Mouse (Mus musculus): ENCODE measurements around the gene 1810046K07Rik. TPM values are rescaled to one million over a fixed set of nuclear protein-coding genes. Genes with fewer than 3 reads are reported as not detected.

The 1810046K07Rik gene
- polyA plus RNA-seq (2014; fragmentation: Nextera tagmentation; extraction: Ambion mirVana) = not detected in 2 replicates

- ATAC-seq (replicated peaks; ENCODE audit: low FRiP score) = no peak
- whole genome bisulfite sequencing = 82% methylated on average over 3 of the region's 3 CpGs
- Histone ChIP-seq H3K36me3 (ENCODE audit: control insufficient read depth, insufficient read depth, low read length) (no peaks in the 10 kb centered on the region), H3K9ac (ENCODE audit: low read depth, low read length) (no peak within 1 kb of the TSS), H3K27ac (ENCODE audit: low read depth, low read length) (no peak within 1 kb of the TSS), H3K27me3 (replicated peaks; ENCODE audit: control insufficient read depth, insufficient read depth, low read length) (no peaks in the 10 kb centered on the region), H3K4me1 (replicated peaks; ENCODE audit: control insufficient read depth, insufficient read depth, low read length) (no peaks in the 10 kb centered on the region), H3K9me3 (ENCODE audit: control insufficient read depth, low read length) (no peaks in the 10 kb centered on the region), H3K4me2 (no peak within 1 kb of the TSS), H3K4me3 (ENCODE audit: low read depth, low read length) (no peak within 1 kb of the TSS)
- no peak for DNase-seq (ENCODE audit: low spot score)
Observed at GRCm38 (mm10) chr9:51328731-51329130, at the start of gene 1810046K07Rik. 1810046K07Rik (minus strand) TSS chr9:51328917.

DNA sequence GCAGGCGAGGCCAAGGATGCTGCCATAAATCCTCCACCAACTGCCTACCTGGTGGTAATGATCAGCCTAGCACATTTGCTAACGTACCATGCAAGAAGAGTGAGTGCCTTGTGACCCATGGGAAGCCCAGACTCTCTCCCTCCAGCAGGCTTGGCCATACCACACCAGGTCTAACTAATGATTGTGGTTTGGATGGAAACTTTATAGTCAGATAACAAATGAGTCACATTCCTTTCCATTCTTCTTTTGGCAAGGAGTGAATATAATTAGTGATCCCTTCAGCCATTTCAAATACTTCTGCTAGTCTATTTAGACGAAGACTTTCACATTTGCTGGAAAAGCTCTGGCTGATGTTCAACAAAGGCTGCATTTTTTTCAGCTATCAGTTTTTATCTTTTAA, 40.8 kb upstream of the 1810046K07Rik start:
- H3K27ac ChIP-seq (ENCODE audit: low read depth, low read length) = no peak overlapping the region

GRCm38 (mm10) chr9:51367124-51367523, 38.4 kb upstream of the 1810046K07Rik start:
- ATAC-seq (replicated peaks; ENCODE audit: low FRiP score) (no peak), DNase-seq (ENCODE audit: low spot score) (no peak)
- Histone ChIP-seq H3K9me3 (ENCODE audit: control insufficient read depth, low read length) (no peaks in the 10 kb centered on the region), H3K9ac (ENCODE audit: low read depth, low read length) (no peak overlapping the region), H3K4me1 (replicated peaks; ENCODE audit: control insufficient read depth, insufficient read depth, low read length) (no peaks in the 10 kb centered on the region), H3K27ac (ENCODE audit: low read depth, low read length) (no peak overlapping the region), H3K4me2 (no peak overlapping the region), H3K36me3 (ENCODE audit: control insufficient read depth, insufficient read depth, low read length) (no peaks in the 10 kb centered on the region), H3K4me3 (ENCODE audit: low read depth, low read length) (no peak overlapping the region), H3K27me3 (replicated peaks; ENCODE audit: control insufficient read depth, insufficient read depth, low read length) (no peaks in the 10 kb centered on the region)
- 79% methylated on average over 3 of the region's 3 CpGs for WGBS

More for the DNA sequence above, 40.8 kb upstream of the 1810046K07Rik start:
- H3K9ac ChIP-seq (ENCODE audit: low read depth, low read length) = no peak overlapping the region
- no peaks in the 10 kb centered on the region for H3K9me3 ChIP-seq (ENCODE audit: control insufficient read depth, low read length)
- no peaks in the 10 kb centered on the region for H3K27me3 ChIP-seq (replicated peaks; ENCODE audit: control insufficient read depth, insufficient read depth, low read length)
- H3K4me3 ChIP-seq (ENCODE audit: low read depth, low read length) = no peak overlapping the region
- no peaks in the 10 kb centered on the region for H3K4me1 ChIP-seq (replicated peaks; ENCODE audit: control insufficient read depth, insufficient read depth, low read length)
- H3K4me2 ChIP-seq = no peak overlapping the region
- ATAC-seq (replicated peaks; ENCODE audit: low FRiP score) = no peak
- 62% methylated on average over 3 of the region's 3 CpGs for WGBS
- H3K36me3 ChIP-seq (ENCODE audit: control insufficient read depth, insufficient read depth, low read length) = no peaks in the 10 kb centered on the region
- DNase-seq (ENCODE audit: low spot score) = no peak

GRCm38 (mm10) chr9:51364059-51364458, 35.3 kb upstream of the 1810046K07Rik start:
- Histone ChIP-seq H3K9me3 (ENCODE audit: control insufficient read depth, low read length) (no peaks in the 10 kb centered on the region), H3K27ac (ENCODE audit: low read depth, low read length) (no peak overlapping the region), H3K4me2 (no peak overlapping the region), H3K4me3 (ENCODE audit: low read depth, low read length) (no peak overlapping the region), H3K9ac (ENCODE audit: low read depth, low read length) (no peak overlapping the region), H3K4me1 (replicated peaks; ENCODE audit: control insufficient read depth, insufficient read depth, low read length) (no peaks in the 10 kb centered on the region), H3K36me3 (ENCODE audit: control insufficient read depth, insufficient read depth, low read length) (no peaks in the 10 kb centered on the region), H3K27me3 (replicated peaks; ENCODE audit: control insufficient read depth, insufficient read depth, low read length) (no peaks in the 10 kb centered on the region)
- DNase-seq (ENCODE audit: low spot score) (no peak), ATAC-seq (replicated peaks; ENCODE audit: low FRiP score) (no peak)
- WGBS = 75% methylated on average over 4 of the region's 4 CpGs

DNA sequence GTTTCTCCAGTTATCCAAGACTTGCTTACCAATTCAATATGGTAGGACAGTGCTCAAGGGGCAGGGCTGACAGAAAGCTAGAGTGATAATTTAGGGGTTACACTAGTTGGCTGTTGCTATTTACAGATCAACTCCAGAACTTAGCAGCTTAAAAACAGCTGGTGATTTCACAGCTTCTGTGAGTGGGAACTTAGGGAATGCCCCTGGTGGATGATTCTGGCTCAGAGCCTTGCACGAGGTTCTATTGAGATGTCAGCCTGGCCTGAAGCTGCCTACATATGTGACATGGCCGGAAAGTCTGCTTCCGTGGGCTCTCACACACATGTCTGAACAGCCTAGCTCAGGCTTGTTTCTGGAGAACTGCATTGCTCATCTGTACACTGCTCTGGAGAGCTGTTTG, 24.8 kb upstream of the 1810046K07Rik start:
- Histone ChIP-seq H3K9me3 (ENCODE audit: control insufficient read depth, low read length) (no peaks in the 10 kb centered on the region), H3K27me3 (replicated peaks; ENCODE audit: control insufficient read depth, insufficient read depth, low read length) (no peaks in the 10 kb centered on the region), H3K27ac (ENCODE audit: low read depth, low read length) (no peak overlapping the region), H3K4me1 (replicated peaks; ENCODE audit: control insufficient read depth, insufficient read depth, low read length) (no peaks in the 10 kb centered on the region), H3K36me3 (ENCODE audit: control insufficient read depth, insufficient read depth, low read length) (no peaks in the 10 kb centered on the region), H3K4me3 (ENCODE audit: low read depth, low read length) (no peak overlapping the region), H3K4me2 (no peak overlapping the region), H3K9ac (ENCODE audit: low read depth, low read length) (no peak overlapping the region)
- no peak for DNase-seq (ENCODE audit: low spot score)
- WGBS = 70% methylated on average over 3 of the region's 3 CpGs
- ATAC-seq (replicated peaks; ENCODE audit: low FRiP score) = no peak

- DNase-seq (ENCODE audit: low spot score) (no peak), ATAC-seq (replicated peaks; ENCODE audit: low FRiP score) (no peak)
- no peak overlapping the region for H3K4me3 ChIP-seq (ENCODE audit: low read depth, low read length)
- no peak overlapping the region for H3K4me2 ChIP-seq
- no peaks in the 10 kb centered on the region for H3K27me3 ChIP-seq (replicated peaks; ENCODE audit: control insufficient read depth, insufficient read depth, low read length)
- H3K36me3 ChIP-seq (ENCODE audit: control insufficient read depth, insufficient read depth, low read length) = no peaks in the 10 kb centered on the region
- 85% methylated on average over 3 of the region's 3 CpGs for WGBS
- H3K9me3 ChIP-seq (ENCODE audit: control insufficient read depth, low read length) = no peaks in the 10 kb centered on the region
- no peak overlapping the region for H3K9ac ChIP-seq (ENCODE audit: low read depth, low read length)
- H3K27ac ChIP-seq (ENCODE audit: low read depth, low read length) = no peak overlapping the region
- no peaks in the 10 kb centered on the region for H3K4me1 ChIP-seq (replicated peaks; ENCODE audit: control insufficient read depth, insufficient read depth, low read length)
Observed at GRCm38 (mm10) chr9:51352896-51353295, 24.2 kb upstream of the 1810046K07Rik start.

- H3K27ac ChIP-seq (ENCODE audit: low read depth, low read length) = no peak overlapping the region
- DNase-seq (ENCODE audit: low spot score) = no peak
- H3K27me3 ChIP-seq (replicated peaks; ENCODE audit: control insufficient read depth, insufficient read depth, low read length) = no peaks in the 10 kb centered on the region
- no peaks in the 10 kb centered on the region for H3K4me1 ChIP-seq (replicated peaks; ENCODE audit: control insufficient read depth, insufficient read depth, low read length)
- no peaks in the 10 kb centered on the region for H3K36me3 ChIP-seq (ENCODE audit: control insufficient read depth, insufficient read depth, low read length)
- 73% methylated on average over 5 of the region's 5 CpGs for WGBS
- no peak overlapping the region for H3K9ac ChIP-seq (ENCODE audit: low read depth, low read length)
- H3K4me3 ChIP-seq (ENCODE audit: low read depth, low read length) = no peak overlapping the region
- H3K9me3 ChIP-seq (ENCODE audit: control insufficient read depth, low read length) = no peaks in the 10 kb centered on the region
- ATAC-seq (replicated peaks; ENCODE audit: low FRiP score) = no peak
- H3K4me2 ChIP-seq = no peak overlapping the region
Observed at GRCm38 (mm10) chr9:51349422-51349821, 20.7 kb upstream of the 1810046K07Rik start.

DNA sequence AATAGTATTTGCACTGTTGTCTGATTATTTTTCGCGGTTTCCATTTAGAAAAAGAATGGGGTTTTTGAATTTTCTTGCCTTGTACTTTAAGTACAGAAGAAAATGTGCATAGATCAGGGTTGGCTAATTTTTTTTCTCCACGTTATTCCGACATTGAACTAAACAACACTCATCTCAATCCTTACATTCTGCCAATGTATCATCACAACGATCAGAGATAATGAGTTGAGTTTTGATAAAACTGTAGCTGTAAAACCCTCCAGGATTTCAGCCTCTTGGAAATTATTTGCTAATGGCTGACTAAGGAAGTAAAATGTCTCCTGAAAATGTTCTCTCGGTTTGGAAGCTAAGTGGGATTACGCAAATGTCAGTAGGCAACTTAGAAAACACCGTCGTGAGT, 17.1 kb upstream of the 1810046K07Rik start:
- WGBS = 84% methylated on average over 9 of the region's 9 CpGs
- Histone ChIP-seq H3K4me3 (ENCODE audit: low read depth, low read length) (no peak overlapping the region), H3K4me1 (replicated peaks; ENCODE audit: control insufficient read depth, insufficient read depth, low read length) (no peaks in the 10 kb centered on the region), H3K9ac (ENCODE audit: low read depth, low read length) (no peak overlapping the region), H3K4me2 (no peak overlapping the region), H3K9me3 (ENCODE audit: control insufficient read depth, low read length) (no peaks in the 10 kb centered on the region), H3K27ac (ENCODE audit: low read depth, low read length) (no peak overlapping the region), H3K27me3 (replicated peaks; ENCODE audit: control insufficient read depth, insufficient read depth, low read length) (no peaks in the 10 kb centered on the region), H3K36me3 (ENCODE audit: control insufficient read depth, insufficient read depth, low read length) (no peaks in the 10 kb centered on the region)
- no peak for ATAC-seq (replicated peaks; ENCODE audit: low FRiP score)
- no peak for DNase-seq (ENCODE audit: low spot score)

DNA sequence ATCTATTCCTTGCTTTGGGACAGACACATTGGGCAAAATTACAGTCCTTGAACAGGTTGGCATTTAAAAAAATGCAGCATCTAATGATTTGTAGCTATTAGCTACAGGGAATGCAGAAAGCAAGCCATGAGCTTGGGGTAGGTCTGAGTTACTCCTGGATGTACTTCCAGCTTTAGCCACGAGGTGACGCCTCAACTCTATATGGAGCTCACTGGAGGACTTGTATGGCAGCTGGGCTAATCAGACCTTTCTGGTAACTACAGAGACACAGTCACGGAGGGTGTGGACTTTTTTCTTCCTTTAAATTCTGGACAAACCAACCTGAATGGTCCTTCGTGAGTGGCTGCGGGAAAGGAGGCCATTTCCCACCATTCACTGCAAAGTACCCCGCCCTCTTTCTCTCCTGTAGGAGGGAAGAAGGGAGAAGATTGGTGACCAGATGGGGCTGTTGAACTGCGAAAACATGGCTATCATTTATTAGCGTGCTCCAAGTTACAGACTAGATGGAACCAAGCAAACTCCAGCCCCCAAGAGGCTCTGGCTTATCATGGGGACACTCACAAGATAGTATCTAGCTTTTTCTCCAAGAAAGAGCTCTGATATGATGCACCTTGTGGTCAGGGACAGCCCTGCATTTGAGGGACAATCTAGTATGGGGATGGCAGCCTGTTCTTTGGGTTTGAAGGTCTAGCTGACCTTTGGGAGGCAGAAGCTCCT, 6.7 kb upstream of the 1810046K07Rik start:
- no peaks in the 10 kb centered on the region for H3K4me1 ChIP-seq (replicated peaks; ENCODE audit: control insufficient read depth, insufficient read depth, low read length)
- DNase-seq (ENCODE audit: low spot score) = peak; percentile 46
- no peaks in the 10 kb centered on the region for H3K36me3 ChIP-seq (ENCODE audit: control insufficient read depth, insufficient read depth, low read length)
- H3K9ac ChIP-seq (ENCODE audit: low read depth, low read length) = no peak overlapping the region
- no peak overlapping the region for H3K27ac ChIP-seq (ENCODE audit: low read depth, low read length)
- no peak overlapping the region for H3K4me2 ChIP-seq
- no peaks in the 10 kb centered on the region for H3K27me3 ChIP-seq (replicated peaks; ENCODE audit: control insufficient read depth, insufficient read depth, low read length)
- WGBS = 28% methylated on average over 8 of the region's 8 CpGs
- ATAC-seq (replicated peaks; ENCODE audit: low FRiP score) = no peak; the same call in 1 of the 2 replicates
- H3K9me3 ChIP-seq (ENCODE audit: control insufficient read depth, low read length) = no peaks in the 10 kb centered on the region
- no peak overlapping the region for H3K4me3 ChIP-seq (ENCODE audit: low read depth, low read length)
